Mouse (Mus musculus) olfactory bulb, adult 2 months (tissue): ENCODE measurements around the gene Ncl.
A peak's percentile ranks its signal among the peaks of the same experiment; 100 is the strongest.

Experiments
- CTCF ChIP-seq: fragments of 200-500 bp; IDR thresholded peaks from 2 replicates; pipeline ENCODE4 v1.5.1; 2012; ENCODE audit warnings: low read depth, mild to moderate bottlenecking, low read length, moderate library complexity; ENCODE audit not compliant: insufficient read depth
- POLR2A ChIP-seq: fragments of 200-500 bp; IDR thresholded peaks from 2 replicates; pipeline ENCODE4 v1.6.1; 2012; ENCODE audit warnings: mild to moderate bottlenecking, low read depth, low read length, moderate library complexity; ENCODE audit not compliant: insufficient read depth

- TF ChIP-seq CTCF, result peak; percentile 53
- TF ChIP-seq POLR2A, result no peak
Measured at GRCm38 (mm10) chr1:86389230-86389629, 30.0 kb upstream of the Ncl start.
